Mouse (Mus musculus): ENCODE results near the gene Chrm3. TPM values are rescaled to one million over a fixed set of nuclear protein-coding genes. Genes with fewer than 3 reads are reported as not detected.
A peak's percentile ranks its signal among the peaks of the same experiment; 100 is the strongest.
"Not testable (repeated sequence)": the region's sequence is repeated elsewhere in the genome, so short reads cannot be mapped to it uniquely, and the experiment has no call there.

Chrm3 gene
- total RNA-seq, 2 experiments from 2014 or later, result 0.25 to 0.33 TPM

DNA sequence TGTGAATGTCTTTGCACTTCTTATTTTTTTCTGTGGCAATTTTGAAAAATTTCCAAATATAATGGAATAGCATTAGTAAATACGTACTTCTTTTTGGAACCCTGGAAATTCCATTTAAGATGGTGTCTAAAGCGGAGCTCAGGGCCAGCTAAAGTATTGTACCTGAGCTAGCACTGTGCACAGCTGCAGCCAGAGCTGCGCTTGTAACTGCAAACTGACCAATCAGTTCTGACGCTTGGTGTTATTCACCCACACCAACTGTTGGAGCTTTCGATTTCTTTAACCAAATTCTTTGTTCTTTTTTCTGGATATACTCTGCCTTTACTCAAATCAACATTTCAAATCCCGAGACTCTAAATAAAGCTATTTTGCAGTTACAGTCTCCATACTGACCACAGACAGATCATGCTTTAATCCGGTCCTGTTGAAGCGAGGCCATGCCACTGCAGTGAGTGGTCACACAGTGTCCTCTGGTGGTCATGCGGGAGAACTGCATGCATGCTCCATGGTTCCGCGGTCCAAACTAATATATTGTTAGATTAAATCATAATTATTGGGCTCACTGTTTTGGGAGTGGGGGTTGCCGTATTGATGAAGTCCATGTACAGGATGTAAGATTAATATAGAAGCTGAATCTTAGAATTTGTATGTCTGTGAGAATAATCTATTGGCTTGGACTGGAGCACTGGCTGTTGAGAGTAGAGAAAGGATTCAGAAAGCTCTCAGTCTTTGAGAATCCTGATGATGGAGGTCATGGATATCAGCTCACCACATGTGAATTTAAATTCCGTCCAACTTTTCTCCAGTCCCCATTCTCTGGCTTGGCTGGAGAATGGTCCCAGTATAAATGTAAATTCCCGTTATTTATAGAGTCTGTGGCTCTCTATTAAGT, 513.9 kb downstream of the Chrm3 start:
- intact Hi-C loops (cut with DNase I), result loop anchor here (2.0 to 10.0 kb wide), 2 partner anchors 382 to 666 kb away; no protein-coding TSS in a partner anchor
- DNase-seq, result peak; percentile 19 to 38

DNA sequence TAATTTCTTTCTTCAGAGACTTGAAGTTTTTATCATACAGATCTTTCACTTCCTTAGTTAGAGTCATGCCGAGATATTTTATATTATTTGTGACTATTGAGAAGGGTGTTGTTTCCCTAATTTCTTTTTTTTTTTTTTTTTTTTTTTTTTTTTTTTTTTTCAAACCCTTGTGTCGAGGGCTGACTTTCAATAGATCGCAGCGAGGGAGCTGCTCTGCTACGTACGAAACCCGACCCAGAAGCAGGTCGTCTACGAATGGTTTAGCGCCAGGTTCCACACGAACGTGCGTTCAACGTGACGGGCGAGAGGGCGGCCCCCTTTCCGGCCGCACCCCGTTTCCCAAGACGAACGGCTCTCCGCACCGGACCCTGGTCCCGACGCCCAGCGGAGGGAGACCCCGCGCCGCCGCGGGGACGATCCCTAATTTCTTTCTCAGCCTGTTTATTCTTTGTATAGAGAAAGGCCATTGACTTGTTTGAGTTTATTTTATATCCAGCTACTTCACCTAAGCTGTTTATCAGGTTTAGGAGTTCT, 526.4 kb downstream of the Chrm3 start:
- DNase-seq, result peak; percentile 24 to 67
- intact Hi-C loops (cut with DNase I), result not testable (repeated sequence)

DNA sequence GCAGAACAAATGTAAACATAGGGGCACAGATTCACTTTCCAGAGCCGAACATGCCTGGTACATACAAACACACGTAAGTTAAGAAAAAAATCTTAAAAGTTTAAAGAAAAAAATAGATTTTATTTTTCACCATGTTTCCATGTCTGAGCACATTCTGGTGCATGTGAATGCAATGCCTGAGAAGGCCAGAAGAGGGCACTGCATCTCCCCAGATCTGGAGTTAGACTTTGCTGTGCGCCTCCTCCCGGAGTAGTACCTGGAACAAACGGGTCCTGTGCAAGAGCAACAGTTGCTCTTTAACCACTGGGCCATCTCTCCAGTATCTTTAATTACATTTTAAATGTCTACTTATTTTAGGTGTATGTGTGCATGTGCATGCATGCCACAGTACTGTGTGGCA, 534.4 kb downstream of the Chrm3 start:
- intact Hi-C loops (cut with DNase I), result no loop called here

More for the DNA sequence above, 534.4 kb downstream of the Chrm3 start:
- DNase-seq, result peak in 1 of 2 experiments; percentile 6

Small RNA genes within 50 kb of the gene (microRNA-seq; reads per million reads assigned to microRNA genes)
- 0 reads per million in 2 experiments for gene Gm24187
